Mouse (Mus musculus) ES-CJ7 (cell line): ENCODE data around the gene Cmc2.
A peak's percentile ranks its signal among the peaks of the same experiment; 100 is the strongest.

ENCODE experiments used
- DNase-seq: peaks from one replicate; pipeline ENCODE4 v3.0.0; 2011; ENCODE audit warnings: low read depth, low spot score

Cmc2 gene

DNA sequence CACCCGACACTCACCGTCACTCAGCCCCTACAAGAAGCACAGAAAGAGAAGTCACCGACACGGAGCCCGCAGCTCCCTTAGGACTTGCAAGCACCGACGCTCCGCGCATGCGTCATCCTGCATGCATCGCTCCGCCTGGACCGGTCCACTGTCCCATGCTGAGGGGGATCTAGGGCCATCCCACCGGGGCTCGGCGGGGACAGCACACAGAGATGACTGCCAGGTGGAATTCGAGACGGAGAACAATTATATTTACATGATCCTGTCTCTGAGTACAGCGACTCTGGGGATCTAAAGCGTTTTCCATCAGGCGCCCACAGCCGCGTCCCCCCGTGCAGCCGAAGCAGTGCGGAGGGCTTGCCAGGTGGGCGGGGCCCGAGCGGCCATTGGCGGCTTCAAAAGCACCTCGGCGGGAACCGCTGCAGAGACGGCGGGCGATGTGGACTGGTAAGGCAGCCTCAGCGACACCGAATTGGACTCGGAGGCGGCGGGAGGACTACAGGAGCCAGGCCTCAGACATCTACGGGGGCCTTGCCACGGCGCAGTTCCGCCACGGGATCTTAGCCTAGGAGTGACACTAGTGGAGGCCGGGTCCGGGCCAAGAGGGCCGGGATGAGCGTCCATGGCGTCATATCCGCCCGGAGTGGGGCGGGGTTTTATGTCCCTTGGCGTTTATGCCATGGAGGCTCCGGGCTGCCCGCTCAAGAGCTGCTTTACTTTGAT is at the start of gene Cmc2, which contains the start of gene Cenpn:
TSS of gene Cmc2 (minus strand) at position 119 of the 723 bp plus-strand sequence.
TSS of gene Cenpn (plus strand) at position 394 of the 723 bp plus-strand sequence.
- peak; percentile 99 for DNase-seq

GRCm38 (mm10) chr8:116969531-116969930 is 48.3 kb upstream of the Cmc2 start:
- no peak for DNase-seq

GRCm38 (mm10) chr8:116954415-116954814 is 33.2 kb upstream of the Cmc2 start:
- DNase-seq = no peak

GRCm38 (mm10) chr8:116952428-116952827 is 31.2 kb upstream of the Cmc2 start:
- no peak for DNase-seq

- DNase-seq = no peak
Measured at GRCm38 (mm10) chr8:116951778-116952177, 30.5 kb upstream of the Cmc2 start.

- no peak for DNase-seq
Measured at GRCm38 (mm10) chr8:116951369-116951768, 30.1 kb upstream of the Cmc2 start.

GRCm38 (mm10) chr8:116947589-116947988 is 26.3 kb upstream of the Cmc2 start:
- DNase-seq = peak; percentile 54

- no peak for DNase-seq
Measured at GRCm38 (mm10) chr8:116946851-116947250, 25.6 kb upstream of the Cmc2 start.

DNA sequence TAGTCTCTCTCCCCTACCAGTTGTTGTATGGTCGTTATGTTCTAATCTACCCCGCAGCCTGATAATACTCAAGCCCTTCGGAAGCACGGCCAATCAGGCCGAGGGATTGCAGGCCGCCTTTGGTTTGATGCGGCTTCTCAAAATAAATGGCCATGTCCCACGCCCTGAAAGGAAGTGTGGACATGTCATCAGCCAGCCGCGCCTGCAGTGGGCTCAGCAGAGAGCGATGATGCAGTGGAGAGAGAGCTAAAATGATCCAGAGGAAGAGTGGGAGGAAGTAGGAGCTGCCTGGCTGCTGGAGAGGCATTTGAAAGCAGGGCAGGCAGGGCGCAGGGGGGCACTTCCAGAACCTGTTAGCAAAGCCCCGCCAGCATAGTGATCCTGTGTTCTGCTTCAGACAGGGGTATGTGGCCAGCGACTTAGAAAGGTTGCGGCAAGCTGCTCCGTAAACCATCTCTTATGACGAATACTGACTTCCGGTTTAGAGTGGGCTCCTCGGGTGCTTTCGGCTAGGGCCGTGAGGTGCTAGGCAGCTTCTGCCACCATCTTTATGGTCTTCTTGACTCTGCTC is 25.1 kb upstream of the Cmc2 start:
- DNase-seq = no peak

GRCm38 (mm10) chr8:116945169-116945910 is 24.1 kb upstream of the Cmc2 start:
- DNase-seq = peak; percentile 36

GRCm38 (mm10) chr8:116944385-116944696 is 23.1 kb upstream of the Cmc2 start:
- DNase-seq = peak; percentile 33

DNA sequence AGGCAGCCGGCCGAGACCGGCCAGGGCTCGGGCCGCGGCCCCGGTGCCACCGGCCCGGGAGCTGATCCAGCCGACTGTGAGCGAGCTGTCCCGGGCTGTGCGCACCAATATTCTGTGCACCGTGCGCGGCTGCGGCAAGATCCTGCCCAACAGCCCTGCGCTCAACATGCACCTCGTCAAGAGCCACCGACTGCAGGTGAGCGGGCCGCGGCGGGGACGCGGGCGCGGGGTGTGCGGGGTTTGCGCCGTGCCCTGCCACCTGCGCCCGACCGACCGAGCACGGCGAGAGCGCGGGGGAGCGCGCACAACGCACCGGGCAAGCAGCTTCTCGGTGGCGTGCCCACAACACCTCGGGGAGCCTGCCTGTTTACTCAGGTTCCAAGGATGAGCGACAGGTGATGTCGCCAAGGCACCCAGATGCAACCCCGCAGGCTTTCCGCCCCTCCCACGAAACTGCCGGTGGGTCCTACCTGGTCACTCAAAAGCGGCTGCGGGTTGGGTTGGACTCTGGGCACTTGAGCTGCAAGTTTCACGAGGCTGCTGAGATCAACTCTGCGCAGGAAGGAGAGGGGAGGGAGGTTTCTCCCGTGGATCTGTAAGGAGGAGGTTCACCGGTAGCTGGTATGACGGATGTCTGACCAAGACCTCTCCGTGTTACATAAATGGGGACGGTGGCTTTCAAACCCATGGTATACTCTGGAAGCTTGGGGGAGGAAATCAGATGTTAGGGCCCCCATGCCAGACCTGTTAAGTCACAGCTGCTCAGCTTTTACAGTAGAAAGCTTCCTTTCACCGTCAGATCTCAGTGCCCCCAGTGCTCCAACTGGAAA is 22.5 kb upstream of the Cmc2 start:
- DNase-seq = peak; percentile 31

DNA sequence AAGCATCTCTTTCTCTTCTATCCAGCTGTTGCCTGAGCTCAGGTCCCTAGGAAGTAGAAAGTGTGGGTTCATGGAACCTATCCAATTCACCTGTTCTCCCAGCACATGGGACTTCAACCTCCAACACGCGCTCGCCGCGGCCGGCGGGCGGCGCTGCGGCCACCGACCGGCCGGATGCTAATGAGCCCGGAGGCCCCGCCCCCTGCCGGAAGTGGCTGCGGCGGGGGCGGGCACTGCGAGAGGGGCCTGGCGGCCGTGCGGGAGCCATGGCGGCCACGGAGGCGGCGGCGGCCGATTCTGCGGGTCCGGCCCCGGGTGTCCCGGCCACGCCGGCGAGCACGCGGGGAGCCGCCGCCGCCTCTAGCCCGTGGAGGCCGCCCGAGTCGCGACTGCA is 21.9 kb upstream of the Cmc2 start, which contains the start of gene Atmin:
TSS of gene Atmin (plus strand) at position 233 of the 394 bp plus-strand sequence.
- DNase-seq = peak; percentile 88

DNA sequence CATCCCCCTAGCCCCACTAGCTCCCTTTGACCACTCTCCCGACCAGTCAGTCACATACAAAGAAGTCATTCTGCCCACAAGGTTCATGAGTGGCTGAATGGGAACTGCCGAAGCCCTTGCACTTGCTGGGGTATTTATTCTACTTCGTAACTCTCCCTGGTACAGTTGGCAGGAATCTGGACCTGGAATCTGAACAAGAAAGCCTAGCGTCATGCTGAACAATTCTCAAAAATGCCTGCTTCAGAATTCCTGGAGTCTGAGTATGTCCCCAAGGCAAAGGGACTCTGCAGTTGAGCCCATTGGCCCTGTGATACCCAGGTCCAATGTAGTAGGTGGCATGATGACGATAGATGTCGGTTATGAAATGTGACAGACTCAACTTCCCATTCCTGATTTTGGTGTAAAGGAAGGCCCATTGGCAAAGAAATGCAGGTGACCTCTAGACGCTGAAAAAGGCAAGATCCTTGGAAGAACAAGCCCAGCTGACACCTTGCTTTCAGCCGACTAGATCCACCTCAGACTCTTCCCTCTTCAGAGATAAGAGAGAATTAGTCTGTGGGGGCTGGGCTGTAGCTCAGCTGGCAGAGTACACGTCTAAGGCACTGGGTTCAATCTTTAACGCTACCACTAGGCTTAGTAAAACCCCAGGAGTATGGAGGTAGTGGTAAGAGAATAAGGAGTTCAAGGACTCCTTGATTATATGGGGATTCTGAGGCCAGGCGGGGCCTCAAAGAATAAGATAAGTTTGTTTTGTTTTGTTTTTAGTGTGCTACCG is 21.2 kb upstream of the Cmc2 start:
- peak; percentile 48 for DNase-seq

- no peak for DNase-seq
Measured at GRCm38 (mm10) chr8:116935506-116935905, 14.3 kb upstream of the Cmc2 start.

DNA sequence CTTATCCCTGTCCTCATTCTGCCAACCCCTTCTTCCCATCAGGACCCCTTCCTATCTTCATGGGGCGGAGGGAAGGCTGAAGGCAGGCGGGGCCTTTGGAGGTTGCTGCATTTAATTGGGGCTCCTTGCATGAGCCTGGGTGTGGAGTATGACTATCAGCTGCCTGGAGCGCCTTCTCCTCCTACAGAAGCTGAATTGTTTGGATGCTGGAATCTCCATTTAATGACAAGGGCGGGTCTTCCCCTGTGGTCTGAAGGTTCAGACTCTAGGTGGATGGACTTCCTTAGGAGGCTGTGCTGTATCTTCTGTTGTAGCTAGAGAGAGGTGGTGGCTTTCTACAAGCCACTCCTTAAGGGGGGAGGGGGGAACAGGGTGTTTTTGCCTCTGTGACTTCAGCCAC is 13.7 kb upstream of the Cmc2 start:
- peak; percentile 72 for DNase-seq

DNA sequence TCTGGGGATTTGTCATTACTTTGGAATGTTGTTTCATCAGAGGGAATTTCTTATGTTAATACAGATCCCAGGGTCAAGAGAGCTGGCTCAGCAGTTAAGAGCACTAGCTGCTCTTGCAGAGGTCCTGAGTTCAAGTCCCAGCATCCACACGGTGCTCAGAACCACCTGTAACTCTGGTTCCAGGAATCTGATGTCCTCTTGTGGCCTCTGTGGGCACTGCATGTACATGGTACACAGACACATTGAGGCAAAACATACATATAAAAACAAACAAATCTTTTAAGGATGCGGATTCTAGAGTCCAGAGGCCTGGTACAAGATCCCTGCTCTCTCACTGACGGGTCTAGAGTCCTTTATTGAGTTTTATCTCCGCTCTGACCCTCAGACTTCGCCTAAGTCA is 7.3 kb upstream of the Cmc2 start:
- peak; percentile 52 for DNase-seq

DNA sequence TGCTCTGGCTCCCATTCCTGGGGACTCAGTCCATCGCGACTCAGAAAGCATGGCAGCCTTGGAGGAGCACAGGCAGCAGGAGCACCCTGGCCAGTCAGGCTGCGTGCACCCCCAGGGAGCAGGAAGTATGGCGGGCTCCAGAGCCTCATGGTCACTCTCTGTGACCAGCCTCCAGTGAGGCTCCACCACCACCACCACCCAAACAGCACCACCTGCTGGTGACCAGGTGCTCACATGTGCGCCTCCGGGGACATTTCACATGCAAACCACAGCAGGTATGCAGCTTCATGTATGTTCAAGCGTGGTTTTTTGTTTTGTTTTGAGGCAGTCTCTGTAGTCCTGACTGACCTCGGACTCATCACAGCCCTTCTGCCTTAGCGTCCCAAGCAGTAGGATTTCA is 6.6 kb upstream of the Cmc2 start:
- DNase-seq = peak; percentile 74

GRCm38 (mm10) chr8:116923526-116923925 is 2.3 kb upstream of the Cmc2 start:
- no peak for DNase-seq

- DNase-seq = no peak
Measured at GRCm38 (mm10) chr8:116922060-116922757, 954 bp upstream of the Cmc2 start.

DNA sequence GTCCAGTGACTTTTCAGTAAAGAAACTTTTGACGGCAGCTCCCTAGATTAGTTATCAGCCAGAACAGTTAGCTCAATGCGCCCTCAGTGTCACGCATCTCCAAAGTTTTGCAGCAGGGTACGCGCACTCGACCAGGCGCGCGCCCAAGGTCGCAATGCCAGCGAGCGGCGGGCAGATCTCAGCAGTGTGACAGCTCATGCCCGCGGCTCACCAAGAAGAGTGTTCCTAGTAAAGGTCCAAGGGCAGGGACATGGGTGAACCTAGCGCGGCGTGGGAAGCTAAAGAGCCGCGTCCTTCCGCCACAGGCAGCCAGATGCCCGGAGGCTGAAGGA is 284 bp downstream of the Cmc2 start:
- DNase-seq = no peak
